Mouse (Mus musculus): ENCODE results near the gene Rnf2.
"Not testable (repeated sequence)": the region's sequence is repeated elsewhere in the genome, so short reads cannot be mapped to it uniquely, and the experiment has no call there.

Gene Rnf2

GRCm38 (mm10) chr1:151484754-151485153, 16.0 kb downstream of the Rnf2 start:
- DNase-seq (ENCODE audit: low read depth in 2 of 2, low spot score in 2 of 2) = no peak

- peak; percentile 6 to 21 for DNase-seq (ENCODE audit: low read depth in 2 of 2, low spot score in 2 of 2)
These were observed 17.2 kb downstream of the Rnf2 start for GRCm38 (mm10) chr1:151483568-151483967.

- DNase-seq (ENCODE audit: low read depth in 2 of 2, low spot score in 2 of 2) = no peak
These were observed 18.3 kb downstream of the Rnf2 start for GRCm38 (mm10) chr1:151482497-151482896.

- DNase-seq (ENCODE audit: low read depth in 2 of 2, low spot score in 2 of 2) = not testable (repeated sequence)
These were observed 28.4 kb downstream of the Rnf2 start for GRCm38 (mm10) chr1:151472386-151472785.

- no peak for DNase-seq (ENCODE audit: low read depth in 2 of 2, low spot score in 2 of 2)
These were observed 29.3 kb downstream of the Rnf2 start for GRCm38 (mm10) chr1:151471429-151471828.

DNA sequence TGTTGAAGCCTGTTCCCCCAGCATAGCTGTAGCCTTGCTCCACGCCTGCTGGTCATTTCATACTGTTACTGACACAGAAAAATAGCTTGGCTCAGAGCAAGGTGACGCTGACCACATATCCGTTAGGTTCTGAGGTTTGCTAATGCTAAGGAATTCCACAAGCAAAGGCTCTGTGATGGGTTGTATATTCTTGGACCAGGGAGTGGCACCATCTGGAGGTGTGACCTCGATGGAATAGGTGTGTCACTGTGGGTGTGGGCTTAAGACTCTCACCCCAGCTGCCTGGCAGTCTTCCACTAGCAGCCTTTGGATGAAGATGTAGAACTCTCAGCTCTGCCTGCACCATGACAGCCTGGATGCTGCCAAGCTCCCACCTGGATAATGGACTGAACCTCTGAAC, 34.2 kb downstream of the Rnf2 start:
- DNase-seq (ENCODE audit: low read depth in 2 of 2, low spot score in 2 of 2) = no peak

DNA sequence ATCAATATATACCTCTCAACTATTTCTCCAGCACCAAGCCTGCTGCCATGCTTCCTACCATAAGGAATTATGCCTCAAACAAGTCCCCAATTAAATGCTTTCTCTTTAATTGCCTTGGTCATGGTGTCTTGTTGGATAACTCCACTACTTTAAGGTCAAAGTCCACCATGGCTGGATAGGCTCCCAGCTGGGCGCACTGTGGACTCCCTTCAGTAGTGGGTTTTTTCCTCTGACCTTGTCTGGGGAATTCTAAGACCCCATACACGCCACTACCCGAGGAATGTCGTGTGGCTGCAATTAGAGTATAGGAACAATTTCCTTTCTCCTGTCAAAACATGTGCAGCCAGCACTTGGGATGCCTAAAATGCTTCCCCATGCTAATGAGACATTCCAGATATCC, 35.8 kb downstream of the Rnf2 start:
- no peak for DNase-seq (ENCODE audit: low read depth in 2 of 2, low spot score in 2 of 2)

GRCm38 (mm10) chr1:151461265-151461664, 39.5 kb downstream of the Rnf2 start:
- no peak for DNase-seq (ENCODE audit: low read depth in 2 of 2, low spot score in 2 of 2)

DNA sequence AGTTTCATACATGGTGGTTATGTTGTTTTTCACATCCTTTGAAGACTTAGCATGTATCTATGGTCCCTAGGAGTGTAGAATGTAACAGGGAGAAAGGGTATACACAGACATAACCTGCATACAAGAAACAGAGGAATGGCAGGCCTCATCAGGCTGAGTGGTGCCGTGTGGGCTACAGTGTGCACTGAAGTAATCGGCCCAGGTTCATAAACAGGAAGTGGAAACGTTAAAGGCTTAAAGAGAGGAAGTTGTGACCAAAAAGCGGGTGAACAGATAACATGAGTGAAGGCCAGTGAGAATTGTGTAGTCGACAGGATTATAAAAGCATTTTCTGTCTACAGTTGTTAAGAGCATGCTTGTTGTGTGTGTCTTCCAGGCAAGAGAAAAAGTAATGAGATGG, 43.7 kb downstream of the Rnf2 start:
- peak; percentile 10 to 31 for DNase-seq (ENCODE audit: low read depth in 2 of 2, low spot score in 2 of 2)

- DNase-seq (ENCODE audit: low read depth in 2 of 2, low spot score in 2 of 2) = no peak
These were observed 48.8 kb downstream of the Rnf2 start for GRCm38 (mm10) chr1:151451946-151452345.

DNA sequence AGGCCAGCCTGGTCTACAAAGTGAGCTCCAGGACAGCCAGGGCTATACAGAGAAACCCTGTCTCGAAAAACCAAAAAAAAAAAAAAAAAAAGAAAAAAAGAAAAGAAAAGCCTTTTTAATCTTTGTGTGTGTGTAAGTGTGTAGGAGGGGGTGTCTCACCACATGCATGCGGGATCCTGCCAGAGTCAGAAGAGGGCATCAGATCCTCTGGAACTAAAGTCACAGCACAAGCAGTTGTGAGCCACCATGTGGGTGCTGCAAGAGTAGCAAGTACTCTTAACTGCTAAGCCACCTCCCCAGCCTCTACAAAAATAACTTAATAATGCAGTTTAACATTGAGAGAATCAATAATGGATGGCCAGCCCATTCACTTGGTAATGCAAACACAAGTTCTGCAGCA, 49.9 kb downstream of the Rnf2 start:
- no peak for DNase-seq (ENCODE audit: low read depth in 2 of 2, low spot score in 2 of 2)

GRCm38 (mm10) chr1:151449866-151450265, 50.9 kb downstream of the Rnf2 start:
- DNase-seq (ENCODE audit: low read depth in 2 of 2, low spot score in 2 of 2) = no peak

GRCm38 (mm10) chr1:151435431-151435830, 65.3 kb downstream of the Rnf2 start:
- no peak for DNase-seq (ENCODE audit: low read depth in 2 of 2, low spot score in 2 of 2)

GRCm38 (mm10) chr1:151429316-151429715, 71.4 kb downstream of the Rnf2 start:
- no peak for DNase-seq (ENCODE audit: low read depth in 2 of 2, low spot score in 2 of 2)

DNA sequence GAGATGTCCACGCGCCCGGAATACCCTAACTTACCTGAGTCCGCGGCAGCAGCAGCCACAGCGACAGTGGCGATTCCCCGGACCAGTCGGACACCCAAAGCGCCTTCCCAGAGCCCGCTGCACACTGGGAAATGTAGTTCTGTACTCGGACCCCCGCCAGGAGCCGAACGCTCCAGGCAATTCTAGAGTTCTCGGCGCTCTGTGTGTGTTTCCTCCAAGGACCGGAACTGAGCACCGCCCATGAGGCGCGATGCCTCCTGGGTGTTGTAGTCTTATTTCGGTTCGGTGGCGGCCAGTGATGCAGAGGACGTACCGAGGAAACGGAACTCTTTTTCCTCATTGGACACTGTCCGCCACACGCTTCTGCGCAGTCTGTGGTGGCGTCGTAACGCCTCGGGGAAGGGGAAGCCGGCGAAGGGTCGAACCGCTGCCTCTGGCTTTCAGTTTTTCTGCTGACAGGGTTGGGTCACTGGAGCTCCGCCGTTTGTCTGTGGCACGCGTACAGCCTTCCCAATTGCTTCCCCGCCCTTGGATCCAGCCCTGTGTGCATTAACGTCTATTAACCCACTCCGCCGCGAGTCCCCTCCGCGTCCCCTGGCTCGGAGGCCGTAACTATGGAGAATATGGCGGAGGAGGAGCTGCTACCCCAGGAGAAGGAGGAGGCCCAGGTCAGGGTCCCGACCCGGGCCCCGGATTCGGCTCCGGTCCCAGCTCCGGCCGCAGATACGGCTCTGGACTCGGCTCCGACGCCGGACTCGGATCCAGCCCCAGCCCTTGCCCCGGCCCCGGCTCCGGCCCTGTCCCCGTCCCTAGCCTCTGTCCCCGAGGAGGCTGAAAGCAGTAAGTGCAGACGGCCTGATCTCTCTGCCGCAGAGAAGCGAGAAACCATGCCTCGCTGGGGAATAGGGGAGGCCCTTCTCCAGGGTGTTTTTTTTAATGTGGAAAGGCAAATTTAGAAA, 72.2 kb downstream of the Rnf2 start, which contains the start of the genes Swt1 and Trmt1l:
Swt1 (minus strand) TSS at position 193 of the 959 bp plus-strand sequence.
Trmt1l (plus strand) TSS at position 280 of the 959 bp plus-strand sequence.
- DNase-seq (ENCODE audit: low read depth in 2 of 2, low spot score in 2 of 2) = peak; percentile 87 to 92

DNA sequence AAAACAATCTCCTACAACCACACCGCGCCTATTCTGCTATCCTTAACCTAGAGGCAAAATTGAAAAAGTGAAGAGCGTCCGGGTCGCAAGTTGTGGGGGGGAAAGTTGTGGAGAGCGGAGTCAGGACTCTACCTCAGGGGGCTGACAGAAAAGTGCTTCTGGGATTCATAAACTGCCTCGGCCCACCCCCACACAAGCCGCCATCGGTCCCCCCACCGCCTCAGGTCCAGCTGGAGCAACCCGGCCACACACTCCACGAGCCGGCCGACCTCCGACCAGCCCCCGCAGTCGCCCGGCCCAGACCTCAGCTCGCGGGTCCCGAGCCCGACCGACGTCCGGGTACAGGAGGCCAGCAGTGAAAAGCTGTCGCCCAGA, 72.9 kb downstream of the Rnf2 start:
- no peak for DNase-seq (ENCODE audit: low read depth in 2 of 2, low spot score in 2 of 2)

- no peak for DNase-seq (ENCODE audit: low read depth in 2 of 2, low spot score in 2 of 2)
These were observed 73.7 kb downstream of the Rnf2 start for GRCm38 (mm10) chr1:151426947-151427600.

GRCm38 (mm10) chr1:151422178-151422577, 78.6 kb downstream of the Rnf2 start:
- no peak for DNase-seq (ENCODE audit: low read depth in 2 of 2, low spot score in 2 of 2)

DNA sequence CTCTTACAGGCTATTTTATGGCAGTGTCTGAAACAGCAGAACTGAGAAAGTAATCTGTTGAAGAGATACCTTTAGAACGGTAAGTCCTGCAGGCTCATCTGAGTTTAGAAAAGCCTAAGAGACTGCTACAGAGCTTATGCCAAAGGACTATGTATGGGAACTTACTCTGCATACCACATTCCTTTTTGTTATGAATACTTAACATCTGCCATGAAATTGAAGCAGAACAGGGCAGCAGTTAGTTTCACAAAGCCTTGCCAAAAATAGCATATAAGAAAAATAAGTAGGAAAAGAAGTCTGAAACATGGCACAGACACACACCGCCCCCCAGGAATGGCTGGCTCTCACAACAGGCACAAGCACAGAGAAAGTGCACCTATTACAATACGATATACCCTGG, 90.9 kb downstream of the Rnf2 start:
- DNase-seq (ENCODE audit: low read depth in 2 of 2, low spot score in 2 of 2) = no peak
